8 mouse cellular contexts compared by ENCODE assay signal in the genomic region with DNA sequence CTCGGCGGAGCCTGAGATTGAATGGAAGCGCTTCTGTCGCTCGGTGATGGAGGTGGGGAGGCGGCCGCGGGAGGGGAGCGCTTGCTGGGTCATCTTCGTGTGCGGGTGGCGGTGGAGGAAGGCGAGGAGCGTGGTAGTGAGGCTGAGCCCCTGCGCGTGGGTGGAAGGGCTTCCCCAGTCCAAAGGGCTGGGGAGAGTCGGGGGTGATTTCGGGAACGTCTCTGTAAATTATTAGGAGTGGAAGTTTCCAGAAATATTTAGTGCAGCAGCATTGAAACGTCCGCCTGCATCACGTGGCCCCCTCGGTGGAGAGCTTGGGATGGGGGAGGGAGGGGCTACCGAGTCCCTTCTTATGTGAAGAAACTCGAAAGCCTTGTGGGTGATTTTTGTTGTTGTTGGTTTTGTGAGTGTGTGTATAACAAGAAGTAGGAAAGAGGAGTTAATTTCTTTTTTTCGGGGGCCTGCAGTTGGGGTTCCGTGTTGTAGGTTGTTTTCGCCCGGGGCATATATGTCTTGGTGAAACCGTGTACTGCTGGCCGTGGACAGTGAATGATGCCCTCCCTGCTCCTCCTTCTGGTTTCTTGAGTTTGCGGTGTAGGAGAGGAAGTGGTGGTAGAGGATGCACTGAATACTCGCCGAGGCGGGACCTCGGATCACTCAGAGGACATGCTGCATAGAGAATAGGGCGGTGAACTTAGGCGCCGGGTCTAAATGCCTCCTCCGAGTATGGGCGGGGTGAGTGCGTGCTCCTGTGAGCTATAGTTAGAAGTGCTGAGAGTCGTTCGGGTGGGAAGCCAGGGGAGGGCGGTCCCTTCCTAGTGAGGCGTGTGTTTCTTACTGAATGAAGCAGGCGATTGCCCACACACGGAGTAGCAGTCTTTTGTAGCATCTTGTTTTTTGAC. TPM values are rescaled to one million over a fixed set of nuclear protein-coding genes. Genes with fewer than 3 reads are reported as not detected.
DNase-seq lines count a peak whose midpoint lies in the region; ATAC-seq lines count a peak whose summit lies in the region.

No protein-coding gene starts in this region.

- H3K4me2 ChIP-seq in heart, embryonic 13.5 days, result peak overlapping the region; percentile 97
- peak overlapping the region; percentile 93 for H3K4me2 ChIP-seq in liver, embryonic 12.5 days
- peak overlapping the region; percentile 93 for H3K4me2 ChIP-seq in stomach, embryonic 14.5 days (replicated peaks; ENCODE audit: low read depth, low read length)

- H3K36me3 ChIP-seq in heart, embryonic 13.5 days, result peaks cover 11% of the 10 kb centered on the region
- H3K36me3 ChIP-seq in liver, embryonic 12.5 days, result peaks cover 29% of the 10 kb centered on the region
- peaks cover 1% of the 10 kb centered on the region; the same call in 1 of the 2 replicates for H3K36me3 ChIP-seq in stomach, embryonic 14.5 days (ENCODE audit: control insufficient read depth, insufficient read depth, low read length)

- peak; percentile 77 for ATAC-seq in erythroid progenitor cell, adult 5-6 weeks (replicated peaks; ENCODE audit: low FRiP score, poor library complexity, severe bottlenecking)
- ATAC-seq in heart, embryonic 13.5 days (ENCODE audit: extremely low read depth, insufficient number of reproducible peaks, low FRiP score, low TSS enrichment), result no peak
- peak; percentile 63 for ATAC-seq in liver, embryonic 12.5 days
- ATAC-seq in stomach, embryonic 14.5 days (ENCODE audit: insufficient number of reproducible peaks, insufficient read depth, low FRiP score, low read depth), result no peak

- peak; percentile 92 for DNase-seq in CD4-positive helper T cell, adult 2 months (ENCODE audit: low read depth, low spot score)
- peak; percentile 85 for DNase-seq in brain, adult 2 months (ENCODE audit: low read depth, low spot score)
- peak; percentile 86 for DNase-seq in kidney, postnatal 10 days
- DNase-seq in naive thymus-derived CD4-positive, alpha-beta T cell, adult 2 months (ENCODE audit: low read depth), result peak; percentile 89

- peak overlapping the region; percentile 100 for H3K27ac ChIP-seq in heart, embryonic 13.5 days (replicated peaks)
- H3K27ac ChIP-seq in liver, embryonic 12.5 days, result peak overlapping the region; percentile 99
- peak overlapping the region; percentile 100 for H3K27ac ChIP-seq in stomach, embryonic 14.5 days (ENCODE audit: low read length)

- H3K4me1 ChIP-seq in heart, embryonic 13.5 days, result peaks cover 38% of the 10 kb centered on the region
- peaks cover 54% of the 10 kb centered on the region for H3K4me1 ChIP-seq in liver, embryonic 12.5 days
- H3K4me1 ChIP-seq in stomach, embryonic 14.5 days (ENCODE audit: control insufficient read depth, insufficient read depth, low read length), result peaks cover 15% of the 10 kb centered on the region; the same call in 1 of the 2 replicates

- no peaks in the 10 kb centered on the region for H3K27me3 ChIP-seq in heart, embryonic 13.5 days (replicated peaks)
- H3K27me3 ChIP-seq in liver, embryonic 12.5 days (replicated peaks), result no peaks in the 10 kb centered on the region
- no peaks in the 10 kb centered on the region for H3K27me3 ChIP-seq in stomach, embryonic 14.5 days (ENCODE audit: control insufficient read depth, insufficient read depth, low read length)

- under 1% methylated on average over 48 of the region's 48 CpGs for WGBS in heart, embryonic 13.5 days
- under 1% methylated on average over 48 of the region's 48 CpGs for WGBS in liver, embryonic 12.5 days (ENCODE audit: insufficient replicate concordance)
- under 1% methylated on average over 47 of the region's 48 CpGs for WGBS in stomach, embryonic 14.5 days

- peak overlapping the region; percentile 99 for H3K4me3 ChIP-seq in heart, embryonic 13.5 days
- peak overlapping the region; percentile 99 for H3K4me3 ChIP-seq in liver, embryonic 12.5 days
- H3K4me3 ChIP-seq in stomach, embryonic 14.5 days (ENCODE audit: low read depth, low read length), result peak overlapping the region; percentile 99

- H3K9ac ChIP-seq in heart, embryonic 13.5 days, result peak overlapping the region; percentile 98
- peak overlapping the region; percentile 100 for H3K9ac ChIP-seq in liver, embryonic 12.5 days
- H3K9ac ChIP-seq in stomach, embryonic 14.5 days (replicated peaks; ENCODE audit: low read depth, low read length), result peak overlapping the region; percentile 99

- H3K9me3 ChIP-seq in heart, embryonic 13.5 days, result no peaks in the 10 kb centered on the region
- no peaks in the 10 kb centered on the region for H3K9me3 ChIP-seq in liver, embryonic 12.5 days (replicated peaks)
- no peaks in the 10 kb centered on the region for H3K9me3 ChIP-seq in stomach, embryonic 14.5 days (ENCODE audit: control insufficient read depth, low read depth, low read length)

RNA-seq across cellular contexts. Expression of gene Xpo1, which starts 1.2 kb away (rescaled TPM):
- 111 and 145 TPM in 2 replicates for total RNA-seq in erythroid progenitor cell, adult 5-6 weeks (2015; ENCODE audit: low replicate concordance)
- total RNA-seq in erythroid progenitor cell, adult 5-6 weeks (2017; ENCODE audit: low replicate concordance), result 324 and 351 TPM in 2 replicates
- 51.9 and 52.8 TPM in 2 replicates for polyA plus RNA-seq in heart, embryonic 13.5 days (2015; fragmentation: Nextera tagmentation; extraction: Ambion mirVana)
- polyA plus RNA-seq in liver, embryonic 12.5 days (2016; fragmentation: Nextera tagmentation; extraction: Ambion mirVana), result 104 TPM in 2 replicates
- polyA plus RNA-seq in stomach, embryonic 14.5 days (2014; fragmentation: Nextera tagmentation; extraction: Ambion mirVana), result 118 and 125 TPM in 2 replicates

RNA-seq across cellular contexts. Expression of gene Usp34, which starts 49.6 kb away (rescaled TPM):
- 73.5 and 161 TPM in 2 replicates for total RNA-seq in erythroid progenitor cell, adult 5-6 weeks (2015; ENCODE audit: low replicate concordance)
- total RNA-seq in erythroid progenitor cell, adult 5-6 weeks (2017; ENCODE audit: low replicate concordance), result 69.0 and 77.5 TPM in 2 replicates
- 14.0 and 14.6 TPM in 2 replicates for polyA plus RNA-seq in heart, embryonic 13.5 days (2015; fragmentation: Nextera tagmentation; extraction: Ambion mirVana)
- polyA plus RNA-seq in liver, embryonic 12.5 days (2016; fragmentation: Nextera tagmentation; extraction: Ambion mirVana), result 10.7 and 14.4 TPM in 2 replicates
- polyA plus RNA-seq in stomach, embryonic 14.5 days (2014; fragmentation: Nextera tagmentation; extraction: Ambion mirVana), result 44.6 and 46.2 TPM in 2 replicates

Comparison
In these comparisons a context has a peak if more than half of its experiments do, and no peak if none do; other contexts are left out.
1. ATAC-seq: peak in erythroid progenitor cell, adult 5-6 weeks (single experiment) and liver, embryonic 12.5 days (single experiment); none in heart, embryonic 13.5 days (single experiment) and stomach, embryonic 14.5 days (single experiment).
2. Peak in every context shown above with its lines, with median percentiles within 50 percentile points of each other: DNase-seq, H3K27ac ChIP-seq, H3K4me2 ChIP-seq, H3K4me3 ChIP-seq and H3K9ac ChIP-seq.